Mouse (Mus musculus): ENCODE measurements around the gene Fermt3.
"Not testable (repeated sequence)": the region's sequence is repeated elsewhere in the genome, so short reads cannot be mapped to it uniquely, and the experiment has no call there.

Gene Fermt3

DNA sequence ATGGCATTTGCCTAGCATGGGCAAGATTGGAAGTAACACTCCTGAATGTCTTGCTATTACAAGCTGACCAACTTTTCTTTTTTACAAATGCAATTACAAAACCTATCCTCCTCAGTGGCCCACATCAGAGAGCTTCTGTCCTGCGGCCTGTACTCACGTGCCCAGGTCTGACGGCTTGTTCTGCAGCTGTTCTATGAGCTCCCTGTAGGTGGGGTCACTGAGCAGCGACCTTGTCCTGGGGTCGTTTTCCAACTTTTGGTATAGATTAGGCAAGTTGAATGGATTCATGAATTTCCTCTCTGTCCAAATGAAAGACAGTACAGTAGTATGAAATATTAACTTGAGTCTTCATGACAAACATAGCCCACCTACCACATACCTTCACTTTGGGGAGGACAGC, 14.7 kb upstream of the Fermt3 start:
- no peak for DNase-seq

- no peak for DNase-seq
Observed at GRCm38 (mm10) chr19:7029531-7029930, 10.3 kb upstream of the Fermt3 start.

DNA sequence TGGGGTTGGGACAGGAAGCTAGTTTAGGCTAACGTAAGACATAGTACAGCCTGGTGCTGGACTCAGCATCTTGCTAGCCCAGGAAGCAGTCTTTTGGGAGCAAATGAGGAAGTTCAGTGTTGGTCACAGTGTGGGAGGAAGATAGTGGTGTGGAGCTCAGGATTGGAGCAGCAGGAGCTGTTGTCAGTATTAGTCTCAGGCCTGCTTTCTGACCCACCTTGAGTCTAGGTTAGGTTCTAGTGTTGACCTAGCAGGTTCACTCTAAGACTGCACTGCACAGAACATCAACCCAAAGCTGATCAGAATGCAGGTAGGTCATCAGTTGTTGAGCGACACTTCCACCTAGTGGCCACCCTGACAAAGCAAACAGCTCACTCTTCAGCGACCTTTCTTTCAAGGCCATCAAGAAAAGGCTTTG, 964 bp upstream of the Fermt3 start:
- peak; percentile 67 for DNase-seq

DNA sequence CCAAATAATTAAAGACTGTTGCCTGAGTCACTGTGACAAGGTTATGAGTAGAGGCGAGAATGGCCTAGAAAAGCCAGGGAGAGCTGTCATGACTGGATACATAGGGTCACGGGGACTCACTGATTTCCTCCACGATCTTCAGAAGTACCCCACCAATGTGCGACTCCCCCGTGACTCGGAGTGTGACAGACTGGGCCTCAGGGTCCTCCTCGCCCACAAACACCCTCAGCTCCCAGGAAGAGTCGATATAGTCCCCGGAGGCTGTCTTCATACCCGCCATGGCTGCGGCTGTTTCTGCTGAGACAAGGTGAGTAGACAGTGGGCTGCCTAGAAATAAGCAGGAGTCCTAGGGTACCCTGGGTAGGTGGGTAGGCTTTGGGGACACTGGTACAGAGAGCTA, 723 bp downstream of the Fermt3 start:
- peak; percentile 30 for DNase-seq

GRCm38 (mm10) chr19:7017541-7018457, 1.5 kb downstream of the Fermt3 start:
- peak; percentile 88 for DNase-seq

DNA sequence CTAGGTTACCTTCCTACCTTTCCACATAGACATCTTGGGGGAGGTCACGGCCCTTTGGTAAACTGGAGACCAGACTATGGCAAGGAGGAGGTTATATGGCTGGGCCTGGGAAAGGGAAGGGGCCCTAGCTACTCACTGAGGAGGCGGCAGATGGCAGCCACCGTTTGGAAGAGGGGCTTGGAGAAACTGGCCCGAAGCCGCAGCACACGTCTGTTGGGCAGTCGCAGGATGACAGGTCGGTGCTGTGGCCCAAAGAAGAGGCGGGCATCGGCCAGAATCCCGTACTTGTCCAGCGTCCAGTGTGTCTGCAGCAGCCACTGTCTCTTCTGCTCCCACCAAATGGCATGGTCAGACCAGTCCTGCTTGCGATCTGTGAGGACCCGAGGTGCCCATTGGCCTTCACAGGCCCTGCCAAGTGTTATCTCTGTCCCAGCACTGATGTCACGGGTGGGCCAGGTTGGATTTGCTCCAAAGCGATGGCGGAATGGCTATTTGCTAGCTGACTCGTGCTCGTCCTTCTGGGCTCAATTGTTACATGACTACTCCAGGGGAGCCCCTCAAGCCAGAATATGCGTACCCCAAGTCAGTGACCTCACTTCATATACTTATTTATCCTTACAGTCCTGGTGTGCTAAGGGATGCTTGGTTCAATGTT, 4.7 kb downstream of the Fermt3 start:
- no peak for DNase-seq

DNA sequence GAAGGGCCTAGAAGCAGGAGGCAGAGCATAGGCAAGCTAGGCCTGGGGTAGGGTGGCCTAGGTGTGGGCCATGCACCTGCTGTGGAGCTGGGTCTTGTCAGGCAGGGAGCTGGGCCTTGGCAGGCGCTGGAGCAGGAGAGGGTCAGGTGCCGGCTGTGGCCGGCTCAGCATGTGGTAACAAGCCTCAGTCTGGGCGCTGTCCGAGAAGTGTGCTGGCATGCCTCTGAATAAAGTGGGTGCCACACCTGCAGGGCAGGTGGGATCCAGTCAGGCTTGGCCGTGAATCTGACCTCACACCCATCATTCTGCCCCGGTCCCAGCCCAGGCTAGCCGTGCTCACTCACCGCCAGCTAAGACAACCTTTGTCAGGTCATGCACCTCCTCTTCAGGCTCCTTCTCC, 5.3 kb downstream of the Fermt3 start:
- no peak for DNase-seq

DNA sequence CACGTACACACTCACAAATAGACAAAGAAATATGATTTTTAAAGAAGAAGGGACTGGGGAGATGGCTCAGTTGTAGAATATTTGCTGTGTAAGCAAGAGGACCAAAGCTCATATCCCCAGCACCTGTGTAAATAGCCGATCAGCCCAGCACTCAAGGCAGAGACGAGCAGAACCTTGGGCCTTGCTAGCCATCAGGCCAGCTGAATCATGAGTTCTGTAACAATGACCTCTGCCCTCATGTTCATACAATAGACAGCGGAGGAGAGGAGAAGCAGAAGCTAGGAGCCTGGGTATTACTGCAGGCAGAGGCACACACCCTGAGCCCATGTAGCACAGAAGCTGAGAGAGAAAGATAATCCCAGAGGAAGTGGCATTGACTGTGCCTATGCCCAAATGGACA, 6.8 kb downstream of the Fermt3 start:
- DNase-seq: no peak

- no peak for DNase-seq
Observed at GRCm38 (mm10) chr19:7006892-7007593, 12.2 kb downstream of the Fermt3 start.

DNA sequence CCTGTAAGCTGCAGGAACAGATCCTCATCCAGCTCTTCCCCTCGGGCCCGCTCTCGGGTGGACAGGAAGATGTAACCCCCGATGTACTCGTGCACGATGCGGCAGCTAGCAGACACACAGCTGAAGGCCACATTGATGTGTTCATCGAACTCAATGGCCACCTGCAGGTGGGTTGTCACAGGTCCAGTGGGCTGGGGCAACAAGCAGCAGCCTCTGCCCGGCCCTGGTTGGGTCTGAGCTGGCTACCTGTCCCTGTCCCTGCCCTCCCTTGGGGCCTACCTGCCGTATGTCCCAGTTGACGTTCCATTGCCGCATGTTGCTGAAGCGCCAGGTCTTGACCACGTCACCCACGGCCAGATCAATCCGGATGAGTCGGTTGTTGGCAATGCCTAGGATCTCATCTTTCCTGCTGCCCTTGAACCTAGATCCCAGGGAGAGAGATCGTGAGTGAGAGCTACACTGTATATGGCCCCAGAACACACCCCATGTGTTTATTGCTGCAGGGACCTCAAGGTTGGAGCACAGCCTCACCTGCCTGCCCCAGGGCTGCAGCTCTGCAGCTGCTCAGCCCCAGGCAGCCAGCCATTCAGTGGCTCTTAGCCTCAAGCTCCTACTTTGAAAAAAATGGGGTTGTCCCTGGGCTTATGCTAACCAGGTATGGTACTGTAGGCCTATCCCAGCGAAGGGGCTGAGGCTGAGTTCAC, 19.8 kb downstream of the Fermt3 start:
- no peak for DNase-seq

DNA sequence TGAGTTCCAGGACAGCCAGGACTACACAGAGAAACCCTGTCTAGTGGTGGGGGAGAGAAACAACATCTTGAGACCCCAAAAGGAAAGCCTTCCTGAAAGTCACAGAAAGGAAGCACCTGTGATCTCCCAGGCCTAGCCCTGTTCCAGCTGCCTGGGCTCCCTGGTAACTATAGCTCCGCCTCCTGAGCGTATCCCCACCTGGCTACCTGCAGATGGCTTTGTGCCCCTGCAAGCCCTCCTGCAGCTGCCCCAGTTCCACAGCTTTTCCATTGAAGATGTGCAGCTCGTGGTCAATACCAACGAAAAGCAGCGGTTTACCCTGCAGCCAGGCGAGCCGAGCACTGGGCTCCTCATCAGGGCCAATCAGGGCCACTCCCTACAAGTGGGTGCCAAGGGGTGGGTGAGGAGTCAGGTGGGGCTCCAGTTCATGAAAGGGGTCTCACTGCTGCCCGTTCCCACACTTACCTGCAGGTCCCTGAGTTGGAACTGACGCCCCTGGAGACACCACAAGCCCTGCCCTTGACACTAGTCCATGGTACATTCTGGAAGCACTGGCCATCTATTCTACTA, 21.5 kb downstream of the Fermt3 start:
- no peak for DNase-seq

- peak; percentile 91 for DNase-seq
Observed at GRCm38 (mm10) chr19:6996006-6996405, 23.3 kb downstream of the Fermt3 start, which contains the start of the genes Nudt22 and Trpt1. TSS of gene Nudt22 (minus strand) at chr19:6996117. TSS of gene Trpt1 (plus strand) at chr19:6996131.

DNA sequence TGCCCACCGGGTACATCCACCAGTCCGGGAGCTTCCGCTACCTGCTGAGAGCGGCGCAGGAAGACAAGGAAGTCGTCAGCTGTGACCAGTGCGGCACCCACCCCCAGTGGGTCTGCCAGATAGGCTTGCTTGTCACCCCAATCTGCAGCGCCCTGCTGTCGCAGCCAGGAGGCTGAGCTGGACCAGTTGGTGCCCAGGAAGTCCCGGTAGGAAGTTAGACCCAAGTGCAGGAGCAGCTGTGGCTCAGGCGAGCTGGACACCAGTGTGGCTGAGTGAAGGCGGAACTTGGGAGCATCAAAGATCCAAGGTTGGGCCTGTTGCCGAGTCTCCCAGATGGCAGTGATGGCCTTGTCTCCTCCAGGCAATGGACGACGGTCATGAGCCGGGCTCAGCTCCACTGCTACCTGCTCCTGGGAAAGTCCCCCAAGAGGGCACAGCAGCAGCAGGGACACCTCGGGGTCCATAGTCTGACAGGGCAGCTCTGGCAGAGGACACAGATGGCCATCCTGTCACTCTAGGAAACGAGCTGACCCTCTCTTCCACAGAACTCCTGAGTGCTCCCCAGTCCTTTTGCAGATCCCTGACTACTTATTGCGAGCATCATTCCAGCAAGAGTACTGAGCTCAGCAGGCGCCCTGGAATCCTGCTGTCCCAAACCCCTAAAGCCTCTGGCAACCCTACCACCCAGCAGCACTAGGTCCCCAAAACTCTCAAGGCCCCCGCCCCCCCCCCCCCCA, 23.8 kb downstream of the Fermt3 start:
- no peak for DNase-seq

- DNase-seq: no peak
Observed at GRCm38 (mm10) chr19:6994489-6994888, 24.8 kb downstream of the Fermt3 start.

DNA sequence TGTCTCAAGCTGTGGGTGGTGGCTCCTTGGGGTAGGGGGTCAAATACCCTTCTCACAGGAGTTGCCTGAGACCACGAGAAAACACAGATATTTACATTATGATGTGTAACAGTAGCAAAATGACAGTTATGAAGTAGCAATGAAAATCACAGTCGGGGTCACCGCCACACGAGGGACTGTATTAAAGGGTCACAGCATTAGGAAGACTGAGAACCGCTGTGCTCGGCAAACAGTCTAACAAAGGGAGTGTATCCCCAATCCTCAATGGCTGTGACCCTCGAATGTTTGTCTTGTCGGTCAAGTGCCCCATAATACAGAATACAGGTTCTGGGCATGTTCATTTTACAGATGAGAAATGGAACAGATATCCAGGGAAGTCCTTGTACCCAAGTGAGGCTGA, 25.3 kb downstream of the Fermt3 start:
- DNase-seq: no peak

- no peak for DNase-seq
Observed at GRCm38 (mm10) chr19:6993011-6993770, 26.1 kb downstream of the Fermt3 start.

DNA sequence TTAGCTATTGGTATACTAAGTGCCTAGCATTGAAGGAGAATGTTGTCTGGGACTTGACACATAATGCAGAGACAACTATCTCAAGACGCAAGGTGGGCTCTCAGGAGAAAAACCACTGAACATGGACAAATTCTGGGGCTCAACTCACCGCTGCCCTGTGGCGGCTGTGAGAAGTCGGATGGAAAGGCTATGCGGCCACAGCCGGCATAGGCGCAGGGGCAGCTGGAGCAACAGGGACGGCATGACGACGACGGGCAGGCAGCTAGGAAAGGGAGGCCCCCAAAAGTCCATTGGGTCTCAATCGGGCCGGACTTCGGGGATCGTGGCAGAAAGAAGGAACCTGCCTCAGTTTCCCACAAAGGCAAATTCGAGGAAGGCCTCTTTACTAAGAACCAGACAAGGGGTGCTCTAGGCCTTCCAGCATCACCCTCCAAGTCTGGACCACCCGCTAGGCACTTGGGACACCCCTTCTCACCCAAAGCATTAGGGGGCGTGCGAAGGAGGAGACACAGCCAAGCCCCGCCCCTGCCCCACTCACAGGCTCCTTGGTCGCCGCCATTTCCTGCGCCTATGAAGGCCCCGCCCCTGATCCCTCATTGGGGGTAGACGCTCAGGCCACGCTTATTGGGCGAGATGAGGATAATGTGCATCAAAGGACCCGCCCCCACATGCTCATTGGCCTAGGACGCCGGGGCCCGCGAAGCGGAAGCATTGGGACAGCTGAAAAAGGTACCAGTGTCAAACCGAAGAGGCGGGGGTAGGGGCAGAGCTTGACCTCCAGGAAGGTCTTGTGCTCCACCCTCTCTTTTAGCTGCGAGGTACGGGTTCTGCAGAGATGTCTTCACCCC, 27.0 kb downstream of the Fermt3 start, which contains the start of gene Dnajc4:
Gene Dnajc4 (minus strand): TSS at position 562 of the 848 bp plus-strand sequence.
- peak; percentile 99 for DNase-seq

- DNase-seq: not testable (repeated sequence)
Observed at GRCm38 (mm10) chr19:6991166-6991565, 28.1 kb downstream of the Fermt3 start.

GRCm38 (mm10) chr19:6990712-6991111, 28.6 kb downstream of the Fermt3 start:
- no peak for DNase-seq

- no peak for DNase-seq
Observed at GRCm38 (mm10) chr19:6989251-6989650, 30.0 kb downstream of the Fermt3 start.
